Mouse (Mus musculus) small intestine, adult 2 months (tissue): ENCODE measurements around the gene Soga3. TPM values are rescaled to one million over a fixed set of nuclear protein-coding genes. Genes with fewer than 3 reads are reported as not detected.

Experiments
- H3K27ac ChIP-seq: fragments of 200-500 bp; 2 replicates; pipeline ENCODE4 v1.5.1; 2012; ENCODE audit warnings: low read depth, low read length, control low read depth, inconsistent platforms; ENCODE audit not compliant: insufficient read depth
- H3K27me3 ChIP-seq: fragments of 200-500 bp; 2 replicates; pipeline ENCODE4 v1.6.1; 2012; ENCODE audit warnings: mild to moderate bottlenecking, moderate library complexity, low read length, inconsistent platforms; ENCODE audit not compliant: control insufficient read depth, insufficient read depth
- H3K36me3 ChIP-seq: fragments of 200-500 bp; 2 replicates; pipeline ENCODE4 v1.6.1; 2012; ENCODE audit warnings: mild to moderate bottlenecking, low read length, control low read depth, inconsistent platforms; ENCODE audit not compliant: control insufficient read depth, insufficient read depth
- H3K4me1 ChIP-seq: fragments of 200-500 bp; 2 replicates; pipeline ENCODE4 v1.6.1; 2012; ENCODE audit warnings: low read length, inconsistent platforms, mixed read lengths; ENCODE audit not compliant: control insufficient read depth, insufficient read depth, insufficient read length
- H3K4me3 ChIP-seq: fragments of 200-500 bp; 2 replicates; pipeline ENCODE4 v1.5.1; 2012; ENCODE audit warnings: low read depth, mild to moderate bottlenecking, control low read depth, inconsistent platforms, low read length, moderate library complexity
- CTCF ChIP-seq: fragments of 200-500 bp; IDR thresholded peaks from 2 replicates; pipeline ENCODE4 v1.5.1; 2012; ENCODE audit warnings: low read depth, mild to moderate bottlenecking, control low read depth, inconsistent platforms, low read length, moderate library complexity, mixed read lengths; ENCODE audit not compliant: insufficient replicate concordance, insufficient read length; ENCODE audit errors: extremely low read depth
- POLR2A ChIP-seq: fragments of 200-500 bp; IDR thresholded peaks from 2 replicates; pipeline ENCODE4 v1.6.1; 2012; ENCODE audit warnings: low read depth, mild to moderate bottlenecking, control low read depth, inconsistent platforms, low read length, moderate library complexity
- WGBS: fragments of 180-500 bp; shearing (Covaris S2); methylation state at CpG from one replicate; pipeline ENCODE4 v1.1.7; 2018; 5-methylcytosine and 5-hydroxymethylcytosine counted together
- polyA plus RNA-seq: library from polyadenylated mRNA; depleted of rRNA; stranded (reverse); fragments of >200 nt; gene quantifications from 2 replicates; pipeline ENCODE4 v1.2.3, GENCODE M21; 2012

Soga3 gene
- polyA plus RNA-seq, 1 experiment: 0.37 TPM

DNA sequence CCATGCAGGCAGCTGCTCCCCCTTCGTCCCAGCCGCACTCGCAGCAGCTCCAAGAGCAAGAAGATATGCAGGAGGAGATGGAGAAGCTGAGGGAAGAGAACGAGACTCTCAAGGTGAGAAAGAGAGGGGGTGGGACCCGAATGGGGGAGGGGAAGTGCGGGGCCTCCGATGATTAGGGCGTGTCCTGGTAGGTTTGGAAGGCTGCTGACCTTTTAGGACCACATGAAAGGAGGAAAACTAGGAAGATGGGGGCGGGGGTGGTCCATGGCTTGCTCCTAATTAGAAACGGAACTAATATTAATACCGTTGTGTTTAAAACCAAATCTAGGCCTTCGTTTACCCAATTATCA lies 4.0 kb downstream of the Soga3 start:
- H3K27ac ChIP-seq: no peak overlapping the region
- 3% methylated on average over 12 of the region's 12 CpGs for WGBS
- peaks cover 15% of the 10 kb centered on the region for H3K27me3 ChIP-seq

DNA sequence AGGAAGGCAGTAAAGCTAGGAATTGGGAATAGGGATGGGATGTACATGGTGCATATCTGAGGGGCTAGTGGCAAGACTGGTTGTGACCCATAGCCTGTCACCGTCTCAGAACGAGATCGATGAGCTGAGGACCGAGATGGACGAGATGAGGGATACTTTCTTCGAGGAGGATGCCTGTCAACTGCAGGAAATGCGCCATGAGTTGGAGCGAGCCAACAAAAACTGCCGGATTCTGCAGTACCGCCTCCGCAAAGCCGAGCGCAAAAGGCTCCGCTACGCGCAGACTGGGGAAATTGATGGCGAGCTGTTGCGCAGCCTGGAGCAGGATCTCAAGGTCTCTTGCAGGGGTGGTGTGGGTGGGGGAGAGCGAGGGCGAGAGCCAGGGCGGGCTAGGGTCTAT lies 4.4 kb downstream of the Soga3 start:
- 9% methylated on average over 21 of the region's 21 CpGs for WGBS
- Histone ChIP-seq H3K4me3 (no peak overlapping the region), H3K27me3 (peaks cover 15% of the 10 kb centered on the region), H3K36me3 (no peaks in the 10 kb centered on the region), H3K4me1 (no peaks in the 10 kb centered on the region), H3K27ac (no peak overlapping the region)
- no peak for TF ChIP-seq POLR2A
- no peak for TF ChIP-seq CTCF

More for the DNA sequence above, 4.0 kb downstream of the Soga3 start:
- Histone ChIP-seq H3K4me3 (peak overlapping the region; percentile 43; the same call in 1 of the 2 replicates), H3K36me3 (no peaks in the 10 kb centered on the region), H3K4me1 (no peaks in the 10 kb centered on the region)
- no peak for TF ChIP-seq CTCF
- TF ChIP-seq POLR2A: no peak

GRCm38 (mm10) chr10:29155304-29155703 lies 11.7 kb downstream of the Soga3 start:
- Histone ChIP-seq H3K36me3 (no peaks in the 10 kb centered on the region), H3K4me3 (no peak overlapping the region), H3K27me3 (no peaks in the 10 kb centered on the region), H3K4me1 (no peaks in the 10 kb centered on the region), H3K27ac (no peak overlapping the region)
- WGBS: 83% methylated on average over 3 of the region's 3 CpGs
- TF ChIP-seq CTCF (no peak), POLR2A (no peak)

DNA sequence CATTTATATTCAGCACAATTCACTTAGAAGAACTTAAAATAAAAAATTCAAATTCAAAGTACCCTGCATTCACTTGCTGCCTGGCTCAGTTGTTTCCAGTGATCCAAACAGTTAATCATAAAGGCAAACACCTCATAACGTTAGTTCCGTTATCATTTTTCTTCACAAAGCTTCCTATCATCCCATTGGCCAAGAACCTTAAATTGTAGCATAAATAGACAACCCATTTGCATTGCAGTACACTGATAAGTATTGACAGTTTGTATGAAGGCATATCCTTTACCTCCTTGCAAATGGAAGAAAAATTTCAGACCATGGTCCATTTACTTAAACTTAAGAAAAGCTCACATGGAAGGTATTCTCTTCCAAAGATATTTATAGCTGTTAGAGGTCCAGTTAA lies 18.0 kb downstream of the Soga3 start:
- WGBS: 77% methylated on average over 2 of the region's 2 CpGs
- no peaks in the 10 kb centered on the region for H3K4me1 ChIP-seq
- TF ChIP-seq POLR2A: no peak
- TF ChIP-seq CTCF: no peak

DNA sequence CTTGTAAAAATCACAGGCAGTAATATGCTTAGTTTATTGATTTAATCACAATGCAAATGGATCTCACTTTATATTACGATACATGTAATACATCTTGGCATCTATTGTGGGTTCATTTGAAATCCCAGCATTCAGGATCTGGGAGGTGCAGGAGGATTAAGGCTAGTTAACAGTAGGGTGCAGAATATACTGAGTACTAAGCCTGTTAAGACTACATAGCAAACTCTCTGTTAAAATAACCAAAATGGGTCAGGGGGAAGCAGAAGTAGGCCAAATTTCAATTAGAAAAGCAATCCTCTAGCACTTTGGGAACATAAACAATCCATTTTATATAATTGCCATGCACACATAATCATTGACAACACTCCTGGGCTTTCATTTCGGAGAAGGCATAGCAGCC lies 30.1 kb downstream of the Soga3 start:
- H3K4me3 ChIP-seq: no peak overlapping the region
- H3K36me3 ChIP-seq: no peaks in the 10 kb centered on the region
- no peaks in the 10 kb centered on the region for H3K4me1 ChIP-seq
- H3K27ac ChIP-seq: no peak overlapping the region
- TF ChIP-seq POLR2A (no peak), CTCF (no peak)
- H3K27me3 ChIP-seq: no peaks in the 10 kb centered on the region
- 71% methylated on average over 2 of the region's 2 CpGs for WGBS

More for the DNA sequence above, 18.0 kb downstream of the Soga3 start:
- Histone ChIP-seq H3K36me3 (no peaks in the 10 kb centered on the region), H3K27ac (no peak overlapping the region), H3K4me3 (no peak overlapping the region), H3K27me3 (no peaks in the 10 kb centered on the region)

- TF ChIP-seq CTCF: no peak
- TF ChIP-seq POLR2A: no peak
- 79% methylated on average over 3 of the region's 3 CpGs for WGBS
These were observed 32.0 kb downstream of the Soga3 start for GRCm38 (mm10) chr10:29175656-29176055.

DNA sequence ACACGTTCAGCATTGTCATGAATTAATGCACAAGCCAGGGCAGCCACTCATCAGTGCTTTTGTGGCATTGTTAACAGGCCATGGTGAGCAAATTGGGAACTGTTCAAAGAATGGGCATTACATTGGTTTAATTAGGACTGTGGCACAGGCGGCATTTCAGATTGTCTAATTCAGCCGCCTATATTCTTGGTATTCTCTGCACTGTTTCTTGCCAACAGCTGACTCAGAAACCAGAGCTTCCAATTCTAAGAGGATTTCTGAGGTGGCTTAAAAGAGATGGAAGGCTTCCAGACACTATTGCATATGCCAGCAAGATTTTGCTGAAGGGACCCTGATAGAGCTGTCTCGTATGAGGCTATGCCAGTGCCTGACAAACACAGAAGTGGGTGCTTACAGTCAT lies 33.2 kb downstream of the Soga3 start:
- H3K36me3 ChIP-seq: no peaks in the 10 kb centered on the region
- no peak overlapping the region for H3K4me3 ChIP-seq
- H3K27me3 ChIP-seq: no peaks in the 10 kb centered on the region
- H3K27ac ChIP-seq: no peak overlapping the region
- H3K4me1 ChIP-seq: no peaks in the 10 kb centered on the region
- TF ChIP-seq POLR2A: no peak
- no peak for TF ChIP-seq CTCF
- 74% methylated on average over 4 of the region's 4 CpGs for WGBS

More at GRCm38 (mm10) chr10:29175656-29176055, 32.0 kb downstream of the Soga3 start:
- no peaks in the 10 kb centered on the region for H3K27me3 ChIP-seq
- no peaks in the 10 kb centered on the region for H3K4me1 ChIP-seq
- no peak overlapping the region for H3K27ac ChIP-seq
- H3K36me3 ChIP-seq: no peaks in the 10 kb centered on the region
- no peak overlapping the region for H3K4me3 ChIP-seq

DNA sequence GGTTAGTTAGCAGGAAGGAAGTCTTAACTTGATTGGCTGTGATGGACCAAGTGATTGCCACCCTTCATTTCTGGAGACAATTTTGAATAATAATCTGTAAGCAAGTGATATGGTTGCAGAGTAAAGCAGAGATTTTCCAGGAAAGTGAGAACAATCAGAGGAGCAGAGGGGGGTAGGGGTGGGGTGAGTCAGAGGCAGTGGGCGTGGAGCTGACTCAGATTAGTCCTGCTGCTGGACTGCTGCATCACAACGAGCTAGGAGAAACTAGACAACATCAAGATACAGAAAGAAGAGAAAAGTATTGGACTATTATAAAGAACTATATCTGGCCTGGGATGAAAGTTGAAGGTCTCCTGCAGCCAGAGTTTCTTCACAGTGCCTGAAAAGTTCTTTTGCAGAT lies 34.4 kb downstream of the Soga3 start:
- TF ChIP-seq POLR2A (no peak), CTCF (no peak)
- Histone ChIP-seq H3K36me3 (no peaks in the 10 kb centered on the region), H3K4me1 (no peaks in the 10 kb centered on the region), H3K27ac (no peak overlapping the region), H3K27me3 (no peaks in the 10 kb centered on the region), H3K4me3 (no peak overlapping the region)
- 26% methylated on average over 2 of the region's 2 CpGs for WGBS
